ENCODE assay signal across 9 mouse cellular contexts in the genomic region with DNA sequence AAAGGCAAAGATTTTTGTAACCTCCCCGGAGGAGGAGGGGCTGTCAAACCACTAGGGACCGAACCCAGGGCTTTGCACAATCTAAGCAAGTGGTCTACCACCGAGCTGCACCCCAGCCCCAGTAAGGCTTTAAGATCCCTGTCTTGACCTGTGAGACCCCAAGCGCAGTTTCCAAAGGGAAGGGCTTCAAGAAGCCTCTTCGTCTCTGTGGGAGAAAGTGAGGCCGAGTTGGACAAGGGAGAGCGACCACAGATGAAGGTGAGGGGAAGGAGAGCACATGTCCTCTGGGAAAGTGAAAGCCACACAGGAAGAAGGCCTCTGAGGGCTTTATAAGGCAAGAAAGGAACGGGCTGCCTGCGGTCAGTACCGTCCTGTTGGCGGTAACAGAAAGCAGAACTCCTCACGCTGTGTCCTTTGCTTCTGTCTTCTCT. TPM values are rescaled to one million over a fixed set of nuclear protein-coding genes. Genes with fewer than 3 reads are reported as not detected.
DNase-seq lines count a peak whose midpoint lies in the region; ATAC-seq lines count a peak whose summit lies in the region.
"Had no signal": no experiment of that assay in that cellular context is flagged by ENCODE, and none has a peak within 500 bp of the region (broad histone marks: within the 10 kb centered on the region; RNA-seq: fewer than 3 reads in every experiment).

No protein-coding gene starts in this region.

- H3K4me1 ChIP-seq in liver, embryonic 15.5 days (replicated peaks), result 0 out of 2 replicates have a peak, but pooled peaks cover 3% of the 10 kb centered on the region
- no peaks in the 10 kb centered on the region for H3K4me1 ChIP-seq in intestine, embryonic 15.5 days (replicated peaks)

- 10% methylated on average over 12 of the region's 12 CpGs for WGBS in liver, embryonic 15.5 days (ENCODE audit: insufficient replicate concordance)
- WGBS in intestine, embryonic 15.5 days, result 63% methylated on average over 12 of the region's 12 CpGs

- no peaks in the 10 kb centered on the region for H3K27me3 ChIP-seq in liver, embryonic 15.5 days
- no peaks in the 10 kb centered on the region for H3K27me3 ChIP-seq in intestine, embryonic 15.5 days (replicated peaks)

- ATAC-seq in liver, embryonic 15.5 days (ENCODE audit: insufficient read depth), result no peak
- no peak for ATAC-seq in intestine, embryonic 15.5 days

- H3K9me3 ChIP-seq in liver, embryonic 15.5 days (replicated peaks), result no peaks in the 10 kb centered on the region
- no peaks in the 10 kb centered on the region for H3K9me3 ChIP-seq in intestine, embryonic 15.5 days

- H3K4me2 ChIP-seq in liver, embryonic 15.5 days, result peak overlapping the region; percentile 48
- H3K4me2 ChIP-seq in intestine, embryonic 15.5 days (replicated peaks), result no peak overlapping the region

- no peaks in the 10 kb centered on the region for H3K36me3 ChIP-seq in liver, embryonic 15.5 days (replicated peaks)
- H3K36me3 ChIP-seq in intestine, embryonic 15.5 days, result no peaks in the 10 kb centered on the region

- peak overlapping the region; percentile 61 for H3K27ac ChIP-seq in liver, embryonic 15.5 days (replicated peaks)
- no peak overlapping the region for H3K27ac ChIP-seq in intestine, embryonic 15.5 days

- no peak overlapping the region for H3K9ac ChIP-seq in liver, embryonic 15.5 days
- H3K9ac ChIP-seq in intestine, embryonic 15.5 days, result no peak overlapping the region

- H3K4me3 ChIP-seq in liver, embryonic 15.5 days (replicated peaks), result peak overlapping the region; percentile 20; the same call in 1 of the 2 replicates
- no peak overlapping the region for H3K4me3 ChIP-seq in intestine, embryonic 15.5 days (replicated peaks)

- DNase-seq in spleen, adult 18-20 months, result peak; percentile 51 to 55
- DNase-seq in spleen, adult 12 weeks (ENCODE audit: low spot score), result no peak
- DNase-seq in heart, adult 8-10 months (ENCODE audit: low spot score), result peak; percentile 41
- DNase-seq in spleen, postnatal 36 days (ENCODE audit: low spot score in 2 of 2), result peak; percentile 76 to 77
- no peak for DNase-seq in retina, embryonic 14.5 days (ENCODE audit: low spot score)
- no peak for DNase-seq in layer of hippocampus, postnatal 36 days

RNA-seq across cellular contexts. Expression of a gene that starts 10.4 kb away (rescaled TPM):
- total RNA-seq in heart, adult 8-10 months (2022), result not detected
- 1.3 and 1.5 TPM in 2 replicates for polyA plus RNA-seq in liver, embryonic 15.5 days (2015; fragmentation: Nextera tagmentation; extraction: Ambion mirVana)
- polyA plus RNA-seq in intestine, embryonic 15.5 days (2015; fragmentation: Nextera tagmentation; extraction: Ambion mirVana), result 0.30 and 0.34 TPM in 2 replicates
- not detected for total RNA-seq in layer of hippocampus, postnatal 36 days (2021)
- polyA plus RNA-seq: gonadal fat pad, adult 2 months had no signal

RNA-seq across cellular contexts. Expression of a gene that starts 24.6 kb away (rescaled TPM):
- 1 to 10 TPM; 3.5 to 4.6 (median 3.5) TPM for total RNA-seq in heart, adult 8-10 months (2022)
- polyA plus RNA-seq in liver, embryonic 15.5 days (2015; fragmentation: Nextera tagmentation; extraction: Ambion mirVana), result 24.1 and 24.5 TPM in 2 replicates
- polyA plus RNA-seq in intestine, embryonic 15.5 days (2015; fragmentation: Nextera tagmentation; extraction: Ambion mirVana), result 13.7 and 13.8 TPM in 2 replicates
- total RNA-seq in layer of hippocampus, postnatal 36 days (2021), result 10 to 100 TPM in 1 of 2 experiments, 1 to 10 TPM in 1; 8.9 to 11.9 TPM

RNA-seq across cellular contexts. Expression of a gene that starts 56.9 kb away (rescaled TPM):
- total RNA-seq in heart, adult 8-10 months (2022), result 10 to 100 TPM; 11.4 to 14.0 (median 13.2) TPM
- polyA plus RNA-seq in liver, embryonic 15.5 days (2015; fragmentation: Nextera tagmentation; extraction: Ambion mirVana), result 4.9 and 6.3 TPM in 2 replicates
- 11.4 and 11.5 TPM in 2 replicates for polyA plus RNA-seq in intestine, embryonic 15.5 days (2015; fragmentation: Nextera tagmentation; extraction: Ambion mirVana)
- 10 to 100 TPM; 48.4 to 50.1 TPM for total RNA-seq in layer of hippocampus, postnatal 36 days (2021)

RNA-seq across cellular contexts. Expression of a gene that starts 57.0 kb away (rescaled TPM):
- 1 to 10 TPM; 3.8 to 8.3 (median 7.3) TPM for total RNA-seq in heart, adult 8-10 months (2022)
- 10.3 and 11.1 TPM in 2 replicates for polyA plus RNA-seq in liver, embryonic 15.5 days (2015; fragmentation: Nextera tagmentation; extraction: Ambion mirVana)
- 17.5 and 21.0 TPM in 2 replicates for polyA plus RNA-seq in intestine, embryonic 15.5 days (2015; fragmentation: Nextera tagmentation; extraction: Ambion mirVana)
- 10 to 100 TPM; 13.0 to 13.1 TPM for total RNA-seq in layer of hippocampus, postnatal 36 days (2021)

Comparison
In these comparisons a context has a peak if more than half of its experiments do, and no peak if none do; other contexts are left out.
1. DNase-seq: peak in spleen, adult 18-20 months (2 of 2), heart, adult 8-10 months (single experiment) and spleen, postnatal 36 days (2 of 2); none in spleen, adult 12 weeks (single experiment), retina, embryonic 14.5 days (single experiment) and layer of hippocampus, postnatal 36 days (0 of 2).